Mouse (Mus musculus) C2C12 (cell line): ENCODE measurements around the gene Ston2. TPM values are rescaled to one million over a fixed set of nuclear protein-coding genes. Genes with fewer than 3 reads are reported as not detected.
A peak's percentile ranks its signal among the peaks of the same experiment; 100 is the strongest.

Experiments
- H3K27me3 ChIP-seq: one replicate; pipeline ENCODE4 v1.6.1; 2011; ENCODE audit not compliant: control insufficient read depth, insufficient read depth, insufficient read length
- H3K36me3 ChIP-seq: one replicate; pipeline ENCODE4 v1.6.1; 2011; ENCODE audit not compliant: control insufficient read depth, insufficient read depth
- H3K4me3 ChIP-seq: one replicate; pipeline ENCODE4 v1.5.1; 2011; ENCODE audit warnings: mild to moderate bottlenecking, control low read depth; ENCODE audit not compliant: poor library complexity, insufficient read depth, severe bottlenecking
- H3K79me2 ChIP-seq: one replicate; pipeline ENCODE4 v1.6.1; 2011; ENCODE audit not compliant: control insufficient read depth, insufficient read depth
- H3K79me3 ChIP-seq: one replicate; pipeline ENCODE4 v1.6.1; 2011; ENCODE audit warnings: low read depth, control low read depth
- H3ac ChIP-seq: one replicate; pipeline ENCODE3; 2011; ENCODE audit warnings: low read depth; ENCODE audit not compliant: control insufficient read depth, insufficient read length
- CEBPB ChIP-seq: IDR thresholded peaks from one replicate; pipeline ENCODE4 v1.6.1; 2011; ENCODE audit warnings: low read depth, mild to moderate bottlenecking, control low read depth, moderate library complexity
- CTCF ChIP-seq: IDR thresholded peaks from one replicate; pipeline ENCODE4 v1.5.1; 2011; ENCODE audit not compliant: control insufficient read depth, insufficient read depth, insufficient read length
- FOSL1 ChIP-seq: IDR thresholded peaks from one replicate; pipeline ENCODE4 v1.8.0; 2011; ENCODE audit warnings: mild to moderate bottlenecking, low read length; ENCODE audit not compliant: poor library complexity, insufficient read depth, severe bottlenecking
- MAX ChIP-seq: IDR thresholded peaks from one replicate; pipeline ENCODE4 v1.6.1; 2011; ENCODE audit warnings: mild to moderate bottlenecking, control low read depth
- MYOD1 ChIP-seq: IDR thresholded peaks from one replicate; pipeline ENCODE4 v1.6.1; 2011; ENCODE audit warnings: low read depth; ENCODE audit not compliant: control insufficient read depth, insufficient read length
- MYOG ChIP-seq: IDR thresholded peaks from one replicate; pipeline ENCODE4 v1.6.1; 2011; ENCODE audit not compliant: control insufficient read depth, insufficient read length; ENCODE audit errors: extremely low read depth
- USF1 ChIP-seq: IDR thresholded peaks from one replicate; pipeline ENCODE4 v1.6.1; 2011; ENCODE audit warnings: low read depth, mild to moderate bottlenecking, control low read depth, moderate library complexity
- polyA plus RNA-seq: library from polyadenylated mRNA; unstranded; fragments of >200 nt; fragmentation: generic; extraction: Trizol; gene quantifications from one replicate; pipeline ENCODE4 v1.2.1, GENCODE M21; 2012; ENCODE audit warnings: missing spikeins

Gene Ston2
- polyA plus RNA-seq, 1 experiment, result 11.6 TPM

DNA sequence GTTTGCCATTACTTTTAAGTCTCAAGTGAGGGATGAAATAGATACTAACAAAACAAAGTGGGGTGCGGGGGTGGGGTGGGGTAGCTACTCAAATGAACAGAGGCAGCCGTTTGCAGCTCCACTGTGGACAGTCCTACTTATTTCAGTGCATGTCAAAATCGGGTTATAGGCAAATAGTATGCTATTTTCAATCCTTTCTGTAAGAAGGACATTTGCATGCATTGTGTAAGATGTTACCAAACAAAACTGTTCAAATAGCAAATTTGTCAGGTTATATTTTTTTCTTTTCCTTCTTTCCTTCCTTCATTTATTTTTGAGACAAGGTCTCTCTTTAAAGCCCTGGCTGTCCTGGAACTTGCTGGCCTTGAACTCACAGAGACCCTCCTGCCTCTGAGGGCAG, 16.1 kb upstream of the Ston2 start:
- no peak overlapping the region for H3ac ChIP-seq
- H3K27me3 ChIP-seq, result no peaks in the 10 kb centered on the region
- no peaks in the 10 kb centered on the region for H3K79me2 ChIP-seq
- H3K36me3 ChIP-seq, result peaks cover 3% of the 10 kb centered on the region
- TF ChIP-seq CTCF (no peak), USF1 (no peak), FOSL1 (no peak), MAX (no peak)
- no peak overlapping the region for H3K4me3 ChIP-seq
- H3K79me3 ChIP-seq, result no peaks in the 10 kb centered on the region

DNA sequence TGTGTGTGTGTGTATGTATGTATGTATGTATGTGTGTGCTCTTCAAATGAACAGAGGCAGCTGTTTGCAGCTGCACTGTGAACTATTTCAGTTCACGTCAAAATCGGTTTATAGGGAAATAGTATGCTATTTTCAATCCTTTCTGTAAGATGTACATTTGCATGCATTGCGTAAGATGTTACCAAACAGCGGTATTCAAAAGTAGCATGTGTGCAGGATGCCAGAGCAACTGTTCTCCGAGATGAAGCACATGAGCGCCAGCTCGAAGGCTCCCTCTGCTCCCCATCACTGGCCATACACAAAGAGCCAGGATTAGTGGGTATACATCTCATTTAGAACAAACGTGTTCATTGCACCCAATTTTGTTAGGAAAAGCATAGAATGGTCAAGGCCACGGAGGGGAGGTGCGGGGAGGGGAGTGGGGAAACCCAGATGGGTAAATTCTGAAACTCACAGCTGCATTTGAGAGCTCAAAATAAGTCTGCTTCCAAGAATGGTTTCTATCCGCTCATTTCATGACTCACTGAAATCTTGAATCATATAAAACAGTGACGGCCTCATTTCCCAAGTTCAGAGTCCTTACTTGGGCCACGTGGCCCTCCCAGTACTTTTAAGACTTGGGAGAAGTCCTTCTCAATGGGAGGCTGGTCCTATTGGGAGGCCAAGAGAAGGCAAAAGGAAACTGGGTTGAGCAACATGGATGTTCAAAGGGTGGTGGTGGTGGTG, 15.2 kb upstream of the Ston2 start:
- TF ChIP-seq CTCF (no peak), CEBPB (no peak), USF1 (no peak)
- no peaks in the 10 kb centered on the region for H3K79me2 ChIP-seq
- H3ac ChIP-seq, result no peak overlapping the region
- H3K36me3 ChIP-seq, result no peaks in the 10 kb centered on the region
- H3K27me3 ChIP-seq, result no peaks in the 10 kb centered on the region
- H3K4me3 ChIP-seq, result no peak overlapping the region
- H3K79me3 ChIP-seq, result no peaks in the 10 kb centered on the region

DNA sequence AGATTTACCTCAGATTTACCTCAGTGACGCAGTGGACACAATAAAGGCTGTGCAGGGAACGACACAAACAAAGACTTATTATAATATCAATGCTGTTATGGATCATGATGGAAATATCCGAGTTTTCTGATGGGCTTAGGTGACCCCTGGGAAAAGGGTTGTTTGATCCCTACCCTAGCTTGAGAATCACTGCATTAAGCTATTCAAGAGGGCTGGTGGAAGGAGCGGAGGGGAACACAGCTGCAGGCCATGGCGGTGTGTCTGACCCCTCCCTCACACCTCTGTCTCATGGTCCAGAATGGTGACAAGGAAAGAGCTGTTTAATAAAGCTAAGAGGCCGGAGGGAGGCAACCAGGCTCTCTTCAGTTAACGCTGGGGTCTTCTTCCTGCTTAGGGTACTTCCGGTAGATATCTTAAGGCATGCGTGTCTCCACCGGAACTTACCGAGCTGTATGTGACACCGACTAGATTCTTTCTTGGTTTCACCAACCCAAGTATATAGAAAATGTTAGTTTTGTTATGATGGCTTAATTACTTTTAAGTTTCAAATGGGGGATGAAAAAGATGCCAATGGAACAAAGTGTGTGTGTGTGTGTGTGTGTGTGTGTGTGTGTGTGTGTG, 14.5 kb upstream of the Ston2 start:
- Histone ChIP-seq H3K27me3 (no peaks in the 10 kb centered on the region), H3K36me3 (no peaks in the 10 kb centered on the region), H3K79me3 (no peaks in the 10 kb centered on the region), H3ac (no peak overlapping the region), H3K4me3 (no peak overlapping the region), H3K79me2 (no peaks in the 10 kb centered on the region)
- TF ChIP-seq CEBPB (no peak), MAX (no peak), FOSL1 (no peak), CTCF (no peak), USF1 (no peak), MYOD1 (no peak), MYOG (no peak)

DNA sequence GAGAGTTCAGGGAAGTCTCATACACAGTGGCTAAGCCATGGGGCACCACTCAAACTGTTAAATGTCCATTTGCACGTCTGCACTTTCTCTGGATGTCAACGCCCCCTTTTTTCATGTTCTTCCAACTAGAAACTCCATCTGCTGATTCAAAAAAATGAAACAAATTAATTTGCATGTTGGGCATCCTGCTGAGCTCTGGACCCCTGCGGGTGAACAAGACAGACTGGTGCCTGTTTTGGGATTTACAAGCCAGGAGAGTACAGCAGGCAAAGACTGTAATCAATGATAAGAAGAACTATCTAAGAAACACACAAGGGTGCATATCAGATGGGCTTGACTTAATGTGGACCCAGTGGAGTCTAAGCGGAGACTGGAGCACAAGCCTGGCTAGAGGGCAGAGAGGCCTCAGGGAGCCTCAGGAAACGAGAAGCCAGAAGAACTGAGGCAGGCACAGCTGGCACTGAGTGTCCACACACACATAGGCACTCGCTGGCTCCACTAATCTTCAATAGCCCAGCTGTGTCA, 12.7 kb upstream of the Ston2 start:
- no peak for TF ChIP-seq FOSL1
- TF ChIP-seq MYOD1, result no peak
- no peak for TF ChIP-seq CEBPB
- TF ChIP-seq MAX, result no peak
- TF ChIP-seq USF1, result no peak
- Histone ChIP-seq H3ac (no peak overlapping the region), H3K4me3 (no peak overlapping the region), H3K36me3 (no peaks in the 10 kb centered on the region), H3K79me2 (no peaks in the 10 kb centered on the region), H3K27me3 (no peaks in the 10 kb centered on the region), H3K79me3 (no peaks in the 10 kb centered on the region)

DNA sequence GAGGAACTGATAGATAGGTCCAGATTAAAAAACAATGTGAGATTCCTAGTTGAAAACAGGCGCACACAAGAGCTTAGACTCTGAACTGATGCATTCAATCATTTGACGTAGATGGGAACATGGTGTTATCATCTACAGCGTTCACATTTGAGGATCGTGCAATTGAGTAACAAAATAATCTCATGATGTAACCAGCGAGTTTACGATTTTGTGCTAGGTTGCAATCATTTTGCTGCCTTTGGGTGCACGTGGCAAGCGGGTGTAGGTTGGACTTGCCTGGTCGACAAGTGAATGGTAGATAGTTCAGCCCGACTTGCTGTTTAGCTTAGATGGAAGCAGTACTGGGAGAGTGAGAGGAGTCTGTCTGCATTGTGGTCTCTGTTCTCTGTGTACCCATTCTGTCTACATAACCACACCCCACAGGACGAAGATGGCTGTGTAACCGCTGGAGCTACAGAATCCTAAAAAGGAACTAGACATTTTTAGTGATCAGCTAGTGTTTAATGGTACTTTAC, 11.7 kb upstream of the Ston2 start:
- Histone ChIP-seq H3K27me3 (no peaks in the 10 kb centered on the region), H3K36me3 (no peaks in the 10 kb centered on the region), H3K4me3 (no peak overlapping the region), H3K79me3 (no peaks in the 10 kb centered on the region), H3K79me2 (no peaks in the 10 kb centered on the region), H3ac (no peak overlapping the region)
- TF ChIP-seq MYOD1 (no peak), MAX (no peak), FOSL1 (no peak), CTCF (no peak), CEBPB (no peak), MYOG (no peak), USF1 (no peak)

DNA sequence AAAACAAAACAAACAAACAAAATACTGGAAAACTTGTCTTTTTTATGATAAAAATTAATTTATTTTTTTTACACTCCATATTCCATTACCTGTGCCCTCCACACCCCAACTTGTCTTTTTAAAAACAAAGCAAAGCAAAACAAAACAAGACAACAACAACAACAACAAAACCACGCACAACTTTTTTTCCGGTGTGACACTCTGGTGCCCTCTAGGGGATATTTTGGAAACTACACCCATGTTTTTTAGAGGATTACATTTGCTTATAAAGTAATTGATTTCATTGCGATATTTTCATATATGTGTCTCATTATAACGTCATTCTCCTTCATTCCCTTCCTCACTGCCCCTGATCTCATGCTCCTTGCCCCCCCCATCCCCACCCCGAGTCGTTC, 11.2 kb upstream of the Ston2 start:
- Histone ChIP-seq H3ac (no peak overlapping the region), H3K79me2 (no peaks in the 10 kb centered on the region)
- peak; percentile 7 for TF ChIP-seq CTCF
- TF ChIP-seq USF1, result no peak

More for the DNA sequence above, 11.2 kb upstream of the Ston2 start:
- no peaks in the 10 kb centered on the region for H3K27me3 ChIP-seq
- no peaks in the 10 kb centered on the region for H3K36me3 ChIP-seq
- no peaks in the 10 kb centered on the region for H3K79me3 ChIP-seq
- no peak overlapping the region for H3K4me3 ChIP-seq
